Mouse (Mus musculus) MEL (cell line): ENCODE measurements around the gene Vstm5. TPM values are rescaled to one million over a fixed set of nuclear protein-coding genes. Genes with fewer than 3 reads are reported as not detected.
A peak's percentile ranks its signal among the peaks of the same experiment; 100 is the strongest.
"Not testable (repeated sequence)": the region's sequence is repeated elsewhere in the genome, so short reads cannot be mapped to it uniquely, and the experiment has no call there.

ENCODE experiments used
- DNase-seq: peaks from one replicate; pipeline ENCODE4 v3.0.0; 2011; ENCODE audit warnings: low read depth, low spot score
- H3K27ac ChIP-seq: 2 replicates; pipeline ENCODE4 v1.5.1; 2012; ENCODE audit warnings: low read depth, mild to moderate bottlenecking, control low read depth, low read length, moderate library complexity; ENCODE audit not compliant: control insufficient read depth
- H3K27me3 ChIP-seq, 2 experiments: fragments of 150-350 bp in 1 of 2; sonication (generic) in 1 of 2; 2 replicates each; pipeline ENCODE4 v1.6.1; 2012; ENCODE audit warnings: low read length in 2 of 2, mild to moderate bottlenecking in 2 of 2, improper control_type of control experiment in 1 of 2, moderate library complexity in 1 of 2; ENCODE audit not compliant: insufficient read depth in 2 of 2, control insufficient read depth in 1 of 2
- H3K36me3 ChIP-seq, 2 experiments: 2 replicates each; pipeline ENCODE4 v1.6.1; 2012 to 2014; ENCODE audit warnings: low read length in 2 of 2, improper control_type of control experiment in 1 of 2, inconsistent platforms in 1 of 2, mild to moderate bottlenecking in 1 of 2; ENCODE audit not compliant: insufficient read depth in 2 of 2, control insufficient read depth in 1 of 2
- H3K4me1 ChIP-seq, 2 experiments: fragments of 150-350 bp in 1 of 2; sonication (generic) in 1 of 2; 2 replicates each; pipeline ENCODE4 v1.6.1; 2012; ENCODE audit warnings: low read length in 2 of 2, improper control_type of control experiment in 1 of 2, mild to moderate bottlenecking in 1 of 2; ENCODE audit not compliant: insufficient read depth in 2 of 2, control insufficient read depth in 1 of 2
- H3K4me3 ChIP-seq, 2 experiments: fragments of 150-350 bp in 1 of 2; sonication (generic) in 1 of 2; 2 replicates each; pipeline ENCODE4 v1.5.1; 2012; ENCODE audit warnings: low read depth in 2 of 2, low read length in 2 of 2, mild to moderate bottlenecking in 2 of 2, moderate library complexity in 2 of 2, control low read depth in 1 of 2, improper control_type of control experiment in 1 of 2; ENCODE audit not compliant: control insufficient read depth in 1 of 2, insufficient read depth in 1 of 2
- H3K79me2 ChIP-seq: 2 replicates; pipeline ENCODE4 v1.6.1; 2012; ENCODE audit warnings: mild to moderate bottlenecking, low read length, moderate library complexity; ENCODE audit not compliant: control insufficient read depth, poor library complexity, insufficient read depth
- H3K9ac ChIP-seq: 2 replicates; pipeline ENCODE4 v1.6.1; 2012; ENCODE audit warnings: low read depth, mild to moderate bottlenecking, control low read depth, low read length, moderate library complexity; ENCODE audit not compliant: control insufficient read depth, poor library complexity, severe bottlenecking
- H3K9me3 ChIP-seq: fragments of 150-350 bp; sonication (generic); replicated peaks from 2 replicates; pipeline ENCODE4 v1.6.1; 2012; ENCODE audit warnings: mild to moderate bottlenecking, low read length, improper control_type of control experiment, moderate library complexity; ENCODE audit not compliant: insufficient read depth
- CTCF ChIP-seq, 3 experiments: IDR thresholded peaks in 2 of 3; conservative IDR thresholded peaks in 1 of 3; 2 replicates each; pipeline ENCODE4 v1.5.1; 2011 to 2012; ENCODE audit warnings: low read length in 3 of 3, low read depth in 2 of 3, mild to moderate bottlenecking in 2 of 3, improper control_type of control experiment in 1 of 3, inconsistent platforms in 1 of 3, mixed read lengths in 1 of 3, moderate library complexity in 1 of 3; ENCODE audit not compliant: control insufficient read depth in 1 of 3, insufficient read depth in 1 of 3, poor library complexity in 1 of 3, severe bottlenecking in 1 of 3
- E2F4 ChIP-seq: IDR thresholded peaks from 2 replicates; pipeline ENCODE4 v1.6.1; 2011; ENCODE audit warnings: low read depth, low read length, improper control_type of control experiment, borderline replicate concordance
- GABPA ChIP-seq: IDR thresholded peaks from 2 replicates; pipeline ENCODE4 v1.6.1; 2012; ENCODE audit warnings: low read depth, mild to moderate bottlenecking, inconsistent platforms, low read length, improper control_type of control experiment, moderate library complexity
- JUND ChIP-seq: IDR thresholded peaks from 2 replicates; pipeline ENCODE4 v1.6.1; 2011; ENCODE audit warnings: low read depth, mild to moderate bottlenecking, improper control_type of control experiment, low read length
- MAFK ChIP-seq: IDR thresholded peaks from 2 replicates; pipeline ENCODE4 v1.6.1; 2011; ENCODE audit warnings: low read depth, mild to moderate bottlenecking, low read length, improper control_type of control experiment, borderline replicate concordance
- MEF2A ChIP-seq: IDR thresholded peaks from 2 replicates; pipeline ENCODE4 v1.6.1; 2014; ENCODE audit warnings: low read depth, mild to moderate bottlenecking, inconsistent platforms, low read length, improper control_type of control experiment; ENCODE audit not compliant: poor library complexity, insufficient replicate concordance, severe bottlenecking; ENCODE audit errors: extremely low read depth
- MXI1 ChIP-seq: IDR thresholded peaks from 2 replicates; pipeline ENCODE4 v1.6.1; 2011; ENCODE audit warnings: mild to moderate bottlenecking, low read depth, low read length, improper control_type of control experiment
- RCOR1 ChIP-seq: IDR thresholded peaks from 2 replicates; pipeline ENCODE4 v1.6.1; 2012; ENCODE audit warnings: low read depth, mild to moderate bottlenecking, inconsistent platforms, low read length, improper control_type of control experiment
- SIN3A ChIP-seq: IDR thresholded peaks from 2 replicates; pipeline ENCODE4 v1.6.1; 2012; ENCODE audit warnings: low read length, improper control_type of control experiment, inconsistent platforms
- TCF12 ChIP-seq: IDR thresholded peaks from 2 replicates; pipeline ENCODE4 v1.6.1; 2014; ENCODE audit warnings: low read depth, mild to moderate bottlenecking, inconsistent platforms, low read length, improper control_type of control experiment, moderate library complexity
- USF1 ChIP-seq: IDR thresholded peaks from 2 replicates; pipeline ENCODE4 v1.6.1; 2014; ENCODE audit warnings: low read depth, mild to moderate bottlenecking, inconsistent platforms, low read length, improper control_type of control experiment, moderate library complexity
- ZC3H11A ChIP-seq: IDR thresholded peaks from 2 replicates; pipeline ENCODE4 v1.6.1; 2012; ENCODE audit warnings: low read depth, mild to moderate bottlenecking, inconsistent platforms, low read length, improper control_type of control experiment
- polyA plus RNA-seq, 2 experiments: library from polyadenylated mRNA; stranded (reverse) in 1 of 2; unstranded in 1 of 2; fragments of >175 nt in 1 of 2; fragments of >200 nt in 1 of 2; gene quantifications; 2 replicates each; pipeline versions ENCODE4 v1.2.1 to v1.2.4; 2012; ENCODE audit warnings: low replicate concordance in 2 of 2, low read depth in 1 of 2; ENCODE audit not compliant: insufficient read length in 2 of 2, insufficient read depth in 1 of 2, missing spikeins in 1 of 2
- total RNA-seq: library from RNA; depleted of rRNA; stranded (reverse); fragments of 300-350 nt; gene quantifications from 2 replicates; pipeline ENCODE4 v1.2.3, GENCODE M21; 2012

Gene Vstm5
- total and polyA plus RNA-seq, 3 experiments: 23.5 to 27.0 TPM; not detected in 1

GRCm38 (mm10) chr9:15300056-15300455, 61.2 kb downstream of the Vstm5 start:
- TF ChIP-seq SIN3A (no peak), E2F4 (no peak), TCF12 (no peak)
- H3K27ac ChIP-seq: no peak overlapping the region
- no peak overlapping the region for H3K9ac ChIP-seq
- no peaks in the 10 kb centered on the region for H3K9me3 ChIP-seq
- H3K27me3 ChIP-seq: no peaks in the 10 kb centered on the region
- no peak overlapping the region for H3K4me3 ChIP-seq
- DNase-seq: no peak
- peaks cover 0 to 23% of the 10 kb centered on the region in 2 experiments; a peak in 2 of 4 replicates for H3K36me3 ChIP-seq
- peaks cover 7% of the 10 kb centered on the region; the same call in 1 of the 2 replicates for H3K79me2 ChIP-seq
- peaks cover 15% of the 10 kb centered on the region in 2 experiments for H3K4me1 ChIP-seq

DNA sequence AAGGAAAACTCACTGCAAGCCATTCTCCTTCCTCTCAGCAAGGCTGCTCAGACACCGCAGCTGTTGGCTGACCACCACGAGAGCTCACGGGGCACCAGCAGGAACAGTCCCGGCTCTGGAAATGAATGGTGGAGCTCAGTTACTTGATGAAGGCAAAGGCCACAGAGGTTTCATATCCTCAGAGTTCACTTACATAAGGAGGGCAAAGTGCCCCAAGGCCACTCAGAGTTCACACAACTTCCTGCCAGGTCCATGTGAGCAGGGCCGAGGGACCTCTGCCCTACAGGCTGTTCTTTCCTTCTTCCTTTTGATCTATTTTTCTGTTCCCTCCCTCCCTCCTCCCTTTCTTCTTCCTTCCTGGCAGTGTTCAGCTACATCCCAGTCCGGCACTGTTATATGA, 62.6 kb downstream of the Vstm5 start:
- Histone ChIP-seq H3K9me3 (no peaks in the 10 kb centered on the region), H3K79me2 (peaks cover 16% of the 10 kb centered on the region), H3K9ac (no peak overlapping the region), H3K4me3 (no peak overlapping the region), H3K4me1 (peaks cover 15 to 19% of the 10 kb centered on the region in 2 experiments), H3K36me3 (peaks cover 0 to 26% of the 10 kb centered on the region in 2 experiments; a peak in 2 of 4 replicates), H3K27ac (no peak overlapping the region), H3K27me3 (no peaks in the 10 kb centered on the region)
- no peak for DNase-seq
- TF ChIP-seq GABPA (no peak), MXI1 (no peak), USF1 (no peak), MEF2A (no peak), MAFK (no peak), RCOR1 (no peak), E2F4 (no peak), JUND (no peak), ZC3H11A (no peak)

DNA sequence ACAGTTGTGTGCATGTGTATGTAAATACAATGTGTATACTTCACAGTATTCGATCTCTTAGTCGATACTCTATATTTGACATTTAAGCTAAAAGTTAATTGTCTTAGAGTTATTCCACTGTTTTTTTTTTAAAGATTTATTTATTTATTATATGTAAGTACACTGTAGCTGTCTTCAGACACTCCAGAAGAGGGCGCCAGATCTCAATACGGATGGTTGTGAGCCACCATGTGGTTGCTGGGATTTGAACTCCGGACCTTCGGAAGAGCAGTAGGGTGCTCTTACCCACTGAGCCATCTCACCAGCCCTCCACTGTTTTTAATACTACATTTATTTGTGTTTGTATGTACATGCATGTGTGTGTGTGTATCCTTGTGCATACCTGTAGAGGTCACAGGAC, 63.2 kb downstream of the Vstm5 start:
- Histone ChIP-seq H3K79me2 (peaks cover 22% of the 10 kb centered on the region), H3K36me3 (peaks cover 0 to 23% of the 10 kb centered on the region in 2 experiments; a peak in 3 of 4 replicates), H3K4me1 (peaks cover 15 to 19% of the 10 kb centered on the region in 2 experiments)
- peak in 2 of 3 experiments; percentile 39 to 45; a peak in 4 of 6 replicates for TF ChIP-seq CTCF (IDR thresholded peaks at IDR 0.05 in 2 of 3, conservative IDR thresholded peaks at IDR 0.05 in 1 of 3; ENCODE audit: control insufficient read depth in 1 of 3, insufficient read depth in 1 of 3, low read depth in 2 of 3, low read length in 3 of 3, poor library complexity in 1 of 3, severe bottlenecking in 1 of 3)
- not testable (repeated sequence) for H3K27me3 ChIP-seq, H3K9ac ChIP-seq, H3K4me3 ChIP-seq, H3K27ac ChIP-seq, H3K9me3 ChIP-seq
- DNase-seq: peak; percentile 60
